Mouse (Mus musculus) olfactory bulb, adult 2 months (tissue): ENCODE data around the gene Skap2.

Source experiments
- CTCF ChIP-seq: fragments of 200-500 bp; IDR thresholded peaks from 2 replicates; pipeline ENCODE4 v1.5.1; 2012; ENCODE audit warnings: low read depth, mild to moderate bottlenecking, low read length, moderate library complexity; ENCODE audit not compliant: insufficient read depth
- POLR2A ChIP-seq: fragments of 200-500 bp; IDR thresholded peaks from 2 replicates; pipeline ENCODE4 v1.6.1; 2012; ENCODE audit warnings: mild to moderate bottlenecking, low read depth, low read length, moderate library complexity; ENCODE audit not compliant: insufficient read depth

DNA sequence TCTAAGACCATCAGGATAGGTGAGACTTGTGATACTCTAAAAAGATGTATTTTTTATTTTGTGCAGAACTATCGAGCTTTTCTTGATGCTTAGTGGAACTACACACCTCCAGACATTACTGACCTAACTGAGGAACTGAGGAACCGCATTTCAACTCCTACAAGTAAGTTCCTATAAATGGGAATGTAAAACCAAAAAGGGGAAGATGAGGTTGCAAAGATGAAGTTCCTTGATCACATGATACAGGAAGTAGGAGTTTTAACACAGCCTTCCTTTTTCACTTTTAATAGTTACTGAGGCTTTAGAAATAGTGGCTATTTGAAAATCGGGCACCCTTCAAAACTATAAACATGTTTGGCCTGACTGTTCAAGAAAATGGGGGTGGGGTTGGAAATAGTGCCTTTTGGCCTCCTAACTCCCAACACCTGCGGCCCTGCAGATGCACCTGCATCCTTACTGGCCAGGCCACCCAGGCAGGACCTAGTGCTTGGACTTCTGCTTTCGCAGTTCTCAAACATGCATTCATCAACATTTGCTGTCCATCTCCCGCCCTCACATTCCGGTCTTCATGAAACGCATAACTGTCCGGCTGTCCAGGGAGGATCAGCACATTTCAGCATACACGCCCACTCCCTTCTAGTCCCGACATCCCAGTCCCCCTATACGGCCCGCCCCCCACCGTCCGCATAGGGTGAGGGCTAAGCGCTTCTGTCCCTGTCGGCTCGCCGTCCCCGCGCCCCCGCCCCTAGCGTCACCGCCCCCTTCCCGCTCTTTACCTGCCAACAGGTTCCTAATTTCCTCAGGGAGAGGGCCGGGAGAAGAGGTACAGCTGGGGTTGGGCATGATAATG lies 565 bp downstream of the Skap2 start:
- TF ChIP-seq POLR2A (no peak), CTCF (no peak)
